Mouse (Mus musculus): ENCODE data around the gene Egfem1. TPM values are rescaled to one million over a fixed set of nuclear protein-coding genes. Genes with fewer than 3 reads are reported as not detected.

The Egfem1 gene
- polyA plus RNA-seq, 1 experiment from 2014 or later: 1.6 TPM

DNA sequence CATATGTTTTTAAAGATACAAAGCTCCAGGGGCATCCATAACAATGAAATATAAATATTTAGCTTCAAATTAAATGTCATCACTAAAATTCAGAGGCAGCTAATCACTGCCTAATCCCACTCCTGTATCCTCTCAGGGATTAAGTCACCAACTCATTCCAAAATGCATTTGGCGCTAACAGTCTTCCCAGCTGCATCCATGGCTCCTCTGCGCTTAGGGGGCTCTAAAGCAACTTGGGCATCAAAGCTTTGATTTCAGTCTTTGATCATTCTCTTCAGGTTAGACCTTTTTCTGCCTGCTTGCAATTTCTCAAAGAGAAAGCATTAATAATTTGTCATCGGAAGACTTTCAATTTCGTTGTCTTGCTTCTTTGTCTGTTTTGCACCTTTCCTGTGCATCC is 87.2 kb downstream of the Egfem1 start:
- no peak for TF ChIP-seq CTCF (IDR thresholded peaks at IDR 0.05; ENCODE audit: low read depth)
- ATAC-seq (replicated peaks; ENCODE audit: low FRiP score, low read depth): no peak
- no peak for DNase-seq (ENCODE audit: low spot score)

DNA sequence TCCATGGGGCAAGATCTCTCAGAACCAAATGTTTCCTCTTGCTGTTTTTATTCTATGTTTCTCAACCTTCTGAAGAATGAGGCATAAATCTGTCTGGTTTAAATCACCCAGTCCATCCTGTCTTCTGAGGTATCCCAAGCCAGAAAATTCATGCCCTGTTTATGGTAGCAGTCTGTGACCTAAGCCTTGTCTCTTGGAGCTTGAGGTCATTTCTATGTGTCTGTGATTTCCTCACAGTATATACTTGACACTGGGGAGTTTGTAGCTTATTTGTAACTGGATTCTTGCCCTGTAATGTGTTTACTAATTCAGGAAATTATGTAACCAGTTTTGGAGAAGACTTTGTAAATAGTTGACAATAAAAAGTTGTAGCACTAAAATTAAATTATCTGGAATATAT is 95.2 kb downstream of the Egfem1 start:
- Histone ChIP-seq H3K9me3 (replicated peaks; ENCODE audit: low read length) (no peaks in the 10 kb centered on the region), H3K27me3 (ENCODE audit: insufficient read depth, low read length) (no peaks in the 10 kb centered on the region), H3K4me2 (ENCODE audit: low read length) (no peak overlapping the region), H3K36me3 (ENCODE audit: insufficient read depth, low read length) (no peaks in the 10 kb centered on the region), H3K27ac (no peak overlapping the region), H3K4me1 (replicated peaks; ENCODE audit: insufficient read depth, low read length) (no peaks in the 10 kb centered on the region), H3K4me3 (replicated peaks; ENCODE audit: low read depth, low read length) (no peak overlapping the region), H3K9ac (ENCODE audit: low read depth, low read length) (no peak overlapping the region)
- ATAC-seq (replicated peaks; ENCODE audit: low FRiP score, low read depth) (no peak), DNase-seq (ENCODE audit: low spot score) (peak; percentile 2)
- no peak for TF ChIP-seq CTCF (IDR thresholded peaks at IDR 0.05; ENCODE audit: low read depth)

More for the DNA sequence above, 87.2 kb downstream of the Egfem1 start:
- WGBS: 88% methylated on average over 4 of the region's 4 CpGs
- Histone ChIP-seq H3K4me3 (replicated peaks; ENCODE audit: low read depth, low read length) (no peak overlapping the region), H3K36me3 (ENCODE audit: insufficient read depth, low read length) (no peaks in the 10 kb centered on the region), H3K27ac (no peak overlapping the region), H3K4me2 (ENCODE audit: low read length) (no peak overlapping the region), H3K4me1 (replicated peaks; ENCODE audit: insufficient read depth, low read length) (no peaks in the 10 kb centered on the region), H3K27me3 (ENCODE audit: insufficient read depth, low read length) (no peaks in the 10 kb centered on the region), H3K9me3 (replicated peaks; ENCODE audit: low read length) (no peaks in the 10 kb centered on the region), H3K9ac (ENCODE audit: low read depth, low read length) (no peak overlapping the region)

DNA sequence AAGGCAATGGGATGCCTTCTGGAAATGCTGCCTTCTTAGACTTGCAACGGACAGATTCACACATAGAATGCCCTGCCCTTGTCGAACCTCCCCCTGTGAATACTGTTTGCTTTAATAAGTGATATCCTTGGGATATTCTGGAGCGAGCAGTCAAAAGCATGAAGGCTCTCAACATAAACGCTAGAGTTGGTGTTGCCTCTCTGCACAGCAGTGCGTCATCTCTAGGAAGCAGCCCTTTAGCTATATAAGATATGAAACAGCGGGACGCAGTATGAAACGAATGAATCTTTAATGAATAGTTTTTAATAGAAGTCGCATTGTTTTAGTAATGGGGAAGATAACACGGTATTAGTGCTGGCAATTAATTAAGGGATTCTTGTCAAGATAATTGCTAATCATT is 101.2 kb downstream of the Egfem1 start:
- WGBS: 72% methylated on average over 10 of the region's 10 CpGs
- ATAC-seq (replicated peaks; ENCODE audit: low FRiP score, low read depth) (no peak), DNase-seq (ENCODE audit: low spot score) (no peak)
- no peaks in the 10 kb centered on the region for H3K4me1 ChIP-seq (replicated peaks; ENCODE audit: insufficient read depth, low read length)
- H3K4me3 ChIP-seq (replicated peaks; ENCODE audit: low read depth, low read length): no peak overlapping the region
- no peaks in the 10 kb centered on the region for H3K36me3 ChIP-seq (ENCODE audit: insufficient read depth, low read length)
- H3K9ac ChIP-seq (ENCODE audit: low read depth, low read length): no peak overlapping the region
- no peaks in the 10 kb centered on the region for H3K27me3 ChIP-seq (ENCODE audit: insufficient read depth, low read length)
- no peaks in the 10 kb centered on the region for H3K9me3 ChIP-seq (replicated peaks; ENCODE audit: low read length)
- no peak overlapping the region for H3K4me2 ChIP-seq (ENCODE audit: low read length)
- no peak for TF ChIP-seq CTCF (IDR thresholded peaks at IDR 0.05; ENCODE audit: low read depth)
- H3K27ac ChIP-seq: no peak overlapping the region

DNA sequence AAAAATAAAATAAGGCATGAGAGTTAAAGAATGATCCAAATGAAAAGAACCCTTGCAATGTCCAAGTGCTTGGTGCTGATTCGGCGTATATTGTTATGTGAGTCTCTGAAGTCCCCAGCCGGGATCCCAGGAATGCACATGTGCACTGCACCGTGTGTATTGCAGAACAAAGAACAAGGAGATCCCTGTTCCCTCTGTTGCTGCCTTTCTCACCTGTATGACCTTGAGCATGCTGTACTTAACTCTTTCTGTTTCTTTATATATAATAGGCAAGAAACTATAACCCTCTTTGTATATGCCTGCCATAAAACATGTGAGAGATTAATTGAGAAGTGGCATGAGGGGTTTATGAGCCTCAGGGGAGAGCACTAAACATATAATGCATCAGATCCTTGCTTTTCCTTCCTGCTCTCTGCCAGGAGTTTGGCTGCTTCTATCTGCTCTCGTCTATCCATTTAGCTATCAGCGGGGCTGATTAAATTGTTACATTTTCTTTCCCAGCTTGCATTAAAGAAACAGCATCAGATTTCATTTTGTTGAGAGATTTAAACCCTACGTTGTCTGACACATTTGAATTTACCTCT is 101.9 kb downstream of the Egfem1 start:
- WGBS: 30% methylated on average over 7 of the region's 7 CpGs
- Histone ChIP-seq H3K4me1 (replicated peaks; ENCODE audit: insufficient read depth, low read length) (no peaks in the 10 kb centered on the region), H3K4me2 (ENCODE audit: low read length) (no peak overlapping the region), H3K27ac (no peak overlapping the region), H3K4me3 (replicated peaks; ENCODE audit: low read depth, low read length) (no peak overlapping the region), H3K27me3 (ENCODE audit: insufficient read depth, low read length) (no peaks in the 10 kb centered on the region), H3K36me3 (ENCODE audit: insufficient read depth, low read length) (no peaks in the 10 kb centered on the region), H3K9me3 (replicated peaks; ENCODE audit: low read length) (no peaks in the 10 kb centered on the region), H3K9ac (ENCODE audit: low read depth, low read length) (no peak overlapping the region)
- TF ChIP-seq CTCF (IDR thresholded peaks at IDR 0.05; ENCODE audit: low read depth): no peak
- ATAC-seq (replicated peaks; ENCODE audit: low FRiP score, low read depth): no peak
- no peak for DNase-seq (ENCODE audit: low spot score)

DNA sequence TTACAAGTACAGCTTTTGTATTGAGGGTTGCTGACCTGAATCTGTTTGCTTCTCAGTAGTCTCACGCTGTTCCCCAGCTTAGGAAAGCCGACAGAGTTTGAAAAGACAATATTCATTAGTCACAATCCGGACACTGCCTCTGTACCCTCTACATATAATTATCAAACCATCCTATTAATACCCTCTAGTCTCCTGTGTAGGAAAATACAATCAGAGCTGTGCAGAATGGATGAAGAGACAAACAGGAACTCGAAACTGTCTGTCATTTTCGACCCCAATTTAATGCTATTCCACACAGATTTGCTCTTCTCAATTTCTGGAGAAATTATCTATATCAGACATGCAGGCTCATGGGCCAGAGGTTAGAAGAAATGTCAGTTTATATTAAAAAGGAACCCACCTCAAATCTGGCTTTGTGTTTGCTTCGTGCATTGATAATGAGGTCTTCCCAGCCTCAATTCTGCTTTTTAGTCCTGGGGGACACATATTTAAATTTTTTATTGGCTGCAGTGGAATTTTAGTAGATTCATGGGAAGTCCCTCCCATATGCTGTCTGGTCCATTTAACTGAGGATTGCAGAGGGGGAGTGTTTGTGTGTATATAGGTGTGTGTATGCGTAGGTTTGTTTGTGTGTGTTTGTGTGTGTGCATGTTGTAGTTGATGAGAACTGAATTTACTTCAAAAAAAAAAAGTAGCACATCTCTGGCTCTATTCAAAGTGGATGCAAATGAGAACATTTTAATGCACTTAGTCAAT is 102.8 kb downstream of the Egfem1 start:
- Histone ChIP-seq H3K4me1 (replicated peaks; ENCODE audit: insufficient read depth, low read length) (no peaks in the 10 kb centered on the region), H3K27ac (no peak overlapping the region), H3K4me2 (ENCODE audit: low read length) (no peak overlapping the region), H3K36me3 (ENCODE audit: insufficient read depth, low read length) (no peaks in the 10 kb centered on the region), H3K27me3 (ENCODE audit: insufficient read depth, low read length) (no peaks in the 10 kb centered on the region), H3K4me3 (replicated peaks; ENCODE audit: low read depth, low read length) (no peak overlapping the region), H3K9me3 (replicated peaks; ENCODE audit: low read length) (no peaks in the 10 kb centered on the region), H3K9ac (ENCODE audit: low read depth, low read length) (no peak overlapping the region)
- no peak for ATAC-seq (replicated peaks; ENCODE audit: low FRiP score, low read depth)
- DNase-seq (ENCODE audit: low spot score): no peak
- 81% methylated on average over 7 of the region's 7 CpGs for WGBS
- no peak for TF ChIP-seq CTCF (IDR thresholded peaks at IDR 0.05; ENCODE audit: low read depth)

GRCm38 (mm10) chr3:29190263-29190662 is 108.4 kb downstream of the Egfem1 start:
- H3K4me3 ChIP-seq (replicated peaks; ENCODE audit: low read depth, low read length): no peak overlapping the region
- H3K36me3 ChIP-seq (ENCODE audit: insufficient read depth, low read length): no peaks in the 10 kb centered on the region
- no peak for ATAC-seq (replicated peaks; ENCODE audit: low FRiP score, low read depth)
- H3K27me3 ChIP-seq (ENCODE audit: insufficient read depth, low read length): no peaks in the 10 kb centered on the region
- no peak for TF ChIP-seq CTCF (IDR thresholded peaks at IDR 0.05; ENCODE audit: low read depth)
- no peak for DNase-seq (ENCODE audit: low spot score)
- 73% methylated on average over 6 of the region's 6 CpGs for WGBS
- H3K9ac ChIP-seq (ENCODE audit: low read depth, low read length): no peak overlapping the region
- no peak overlapping the region for H3K27ac ChIP-seq
- no peaks in the 10 kb centered on the region for H3K4me1 ChIP-seq (replicated peaks; ENCODE audit: insufficient read depth, low read length)
- no peak overlapping the region for H3K4me2 ChIP-seq (ENCODE audit: low read length)
- no peaks in the 10 kb centered on the region for H3K9me3 ChIP-seq (replicated peaks; ENCODE audit: low read length)

Data from kidney, postnatal 0 days (tissue).